Mouse (Mus musculus) naive thymus-derived CD4-positive, alpha-beta T cell, adult 2 months (primary cell): ENCODE data around the gene Adgrg3.
A peak's percentile ranks its signal among the peaks of the same experiment; 100 is the strongest.

ENCODE experiments used
- DNase-seq: peaks from one replicate; pipeline ENCODE4 v3.0.0-alpha.2; 2011; ENCODE audit warnings: low read depth

Gene Adgrg3

GRCm38 (mm10) chr8:94992996-94993724, 24.3 kb upstream of the Adgrg3 start:
- DNase-seq: no peak

- no peak for DNase-seq
Observed at GRCm38 (mm10) chr8:94994006-94994405, 23.5 kb upstream of the Adgrg3 start.

- DNase-seq: no peak
Observed at GRCm38 (mm10) chr8:94994510-94994909, 23.0 kb upstream of the Adgrg3 start.

- DNase-seq: no peak
Observed at GRCm38 (mm10) chr8:94995336-94995893, 22.1 kb upstream of the Adgrg3 start.

- no peak for DNase-seq
Observed at GRCm38 (mm10) chr8:94996037-94996436, 21.5 kb upstream of the Adgrg3 start.

- DNase-seq: no peak
Observed at GRCm38 (mm10) chr8:94996899-94997856, 20.3 kb upstream of the Adgrg3 start.

- DNase-seq: no peak
Observed at GRCm38 (mm10) chr8:94997857-94998243, 19.6 kb upstream of the Adgrg3 start.

- no peak for DNase-seq
Observed at GRCm38 (mm10) chr8:94998431-94998830, 19.1 kb upstream of the Adgrg3 start.

- DNase-seq: no peak
Observed at GRCm38 (mm10) chr8:94999004-94999403, 18.5 kb upstream of the Adgrg3 start.

- DNase-seq: peak; percentile 49
Observed at GRCm38 (mm10) chr8:94999956-95000355, 17.5 kb upstream of the Adgrg3 start.

GRCm38 (mm10) chr8:95000684-95001083, 16.8 kb upstream of the Adgrg3 start:
- peak; percentile 78 for DNase-seq

- no peak for DNase-seq
Observed at GRCm38 (mm10) chr8:95001165-95001564, 16.3 kb upstream of the Adgrg3 start.

- peak; percentile 86 for DNase-seq
Observed at GRCm38 (mm10) chr8:95001655-95002054, 15.8 kb upstream of the Adgrg3 start.

- peak; percentile 18 for DNase-seq
Observed at GRCm38 (mm10) chr8:95002089-95002655, 15.3 kb upstream of the Adgrg3 start.

- DNase-seq: no peak
Observed at GRCm38 (mm10) chr8:95012442-95012919, 5.0 kb upstream of the Adgrg3 start.

- DNase-seq: no peak
Observed at GRCm38 (mm10) chr8:95015866-95016265, 1.6 kb upstream of the Adgrg3 start.

- DNase-seq: no peak
Observed at GRCm38 (mm10) chr8:95016684-95017083, 808 bp upstream of the Adgrg3 start.

GRCm38 (mm10) chr8:95017969-95018635, 610 bp downstream of the Adgrg3 start:
- DNase-seq: no peak

- DNase-seq: peak; percentile 76
Observed at GRCm38 (mm10) chr8:95020293-95020777, 2.8 kb downstream of the Adgrg3 start.

GRCm38 (mm10) chr8:95020821-95021220, 3.3 kb downstream of the Adgrg3 start:
- DNase-seq: peak; percentile 67

- no peak for DNase-seq
Observed at GRCm38 (mm10) chr8:95023201-95023600, 5.7 kb downstream of the Adgrg3 start.
